Mouse (Mus musculus) liver, adult 2 months (tissue): ENCODE results near the gene Zfp809. TPM values are rescaled to one million over a fixed set of nuclear protein-coding genes. Genes with fewer than 3 reads are reported as not detected.

ENCODE experiments used
- DNase-seq: peaks from one replicate; pipeline ENCODE4 v3.0.0-alpha.2; 2011; ENCODE audit warnings: low read depth, low spot score; ENCODE audit errors: extremely low read depth
- H3K27ac ChIP-seq: fragments of 200-500 bp; replicated peaks from 2 replicates; pipeline ENCODE4 v1.5.1; 2012; ENCODE audit warnings: low read depth, mild to moderate bottlenecking, control low read depth, inconsistent platforms, low read length; ENCODE audit not compliant: insufficient read depth
- H3K27me3 ChIP-seq: fragments of 200-500 bp; 2 replicates; pipeline ENCODE4 v1.6.1; 2012; ENCODE audit warnings: mild to moderate bottlenecking, moderate library complexity, low read length, inconsistent platforms; ENCODE audit not compliant: control insufficient read depth, insufficient read depth
- H3K36me3 ChIP-seq: fragments of 200-500 bp; 2 replicates; pipeline ENCODE4 v1.6.1; 2012; ENCODE audit warnings: low read length, inconsistent platforms; ENCODE audit not compliant: control insufficient read depth, insufficient read depth
- H3K4me1 ChIP-seq: fragments of 200-500 bp; 2 replicates; pipeline ENCODE4 v1.6.1; 2011; ENCODE audit warnings: low read length; ENCODE audit not compliant: control insufficient read depth, insufficient read depth
- H3K4me3 ChIP-seq: fragments of 200-500 bp; 2 replicates; pipeline ENCODE4 v1.5.1; 2011; ENCODE audit warnings: low read depth, mild to moderate bottlenecking, control low read depth, low read length, moderate library complexity; ENCODE audit not compliant: insufficient read depth
- H3K79me2 ChIP-seq: fragments of 200-500 bp; 2 replicates; pipeline ENCODE4 v1.6.1; 2012; ENCODE audit warnings: inconsistent platforms, mild to moderate bottlenecking, low read length, moderate library complexity; ENCODE audit not compliant: control insufficient read depth, insufficient read depth
- H3K9ac ChIP-seq: fragments of 200-500 bp; 2 replicates; pipeline ENCODE4 v1.6.1; 2012; ENCODE audit warnings: low read depth, mild to moderate bottlenecking, control low read depth, inconsistent platforms, low read length
- CTCF ChIP-seq: fragments of 200-500 bp; IDR thresholded peaks from 2 replicates; pipeline ENCODE4 v1.5.1; 2011; ENCODE audit warnings: low read depth, low read length, control low read depth
- POLR2A ChIP-seq: fragments of 200-500 bp; IDR thresholded peaks from 2 replicates; pipeline ENCODE4 v1.6.1; 2011; ENCODE audit warnings: low read length, control low read depth; ENCODE audit not compliant: insufficient read depth; ENCODE audit errors: extremely low read depth
- WGBS: fragments of 180-500 bp; shearing (Covaris S2); methylation state at CpG from one replicate; pipeline ENCODE4 v1.1.7; 2018; 5-methylcytosine and 5-hydroxymethylcytosine counted together
- polyA plus RNA-seq: library from polyadenylated mRNA; depleted of rRNA; stranded (reverse); fragments of >200 nt; gene quantifications from 2 replicates; pipeline ENCODE4 v1.2.3, GENCODE M21; 2012; rRNA removed
- total RNA-seq: library from RNA; depleted of rRNA; stranded (reverse); fragments of >200 nt; gene quantifications from 2 replicates; pipeline ENCODE4 v1.2.3, GENCODE M21; 2014; rRNA removed

Zfp809 gene
- total and polyA plus RNA-seq, 2 experiments = 12.8 to 18.6 TPM

DNA sequence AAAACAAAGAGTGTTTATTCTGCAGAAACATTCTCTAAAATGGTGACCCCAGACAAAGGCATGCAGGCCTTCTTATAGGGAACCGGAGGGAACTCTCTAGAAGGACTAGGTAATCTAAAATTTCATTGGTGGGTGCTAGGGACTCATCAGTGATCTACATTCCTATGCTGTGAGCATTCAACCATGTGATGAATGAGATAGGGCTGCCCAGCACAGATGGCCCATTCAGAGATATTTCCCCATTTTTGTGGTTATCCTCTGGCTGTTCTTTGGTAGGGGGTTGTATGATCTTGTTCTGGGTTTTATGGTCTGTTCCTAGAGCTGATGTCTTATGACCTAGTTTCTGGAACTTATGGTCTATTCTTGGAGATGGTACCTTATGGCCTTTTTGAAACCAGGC, 43.4 kb downstream of the Zfp809 start:
- H3K36me3 ChIP-seq = no peaks in the 10 kb centered on the region
- no peaks in the 10 kb centered on the region for H3K79me2 ChIP-seq
- DNase-seq = no peak
- 100% methylated on average over 1 of the region's 1 CpGs for WGBS
- H3K4me1 ChIP-seq = no peaks in the 10 kb centered on the region
- H3K27ac ChIP-seq = no peak overlapping the region
- no peak for TF ChIP-seq POLR2A
- TF ChIP-seq CTCF = no peak
- no peak overlapping the region for H3K4me3 ChIP-seq
- no peak overlapping the region for H3K9ac ChIP-seq
- H3K27me3 ChIP-seq = no peaks in the 10 kb centered on the region

DNA sequence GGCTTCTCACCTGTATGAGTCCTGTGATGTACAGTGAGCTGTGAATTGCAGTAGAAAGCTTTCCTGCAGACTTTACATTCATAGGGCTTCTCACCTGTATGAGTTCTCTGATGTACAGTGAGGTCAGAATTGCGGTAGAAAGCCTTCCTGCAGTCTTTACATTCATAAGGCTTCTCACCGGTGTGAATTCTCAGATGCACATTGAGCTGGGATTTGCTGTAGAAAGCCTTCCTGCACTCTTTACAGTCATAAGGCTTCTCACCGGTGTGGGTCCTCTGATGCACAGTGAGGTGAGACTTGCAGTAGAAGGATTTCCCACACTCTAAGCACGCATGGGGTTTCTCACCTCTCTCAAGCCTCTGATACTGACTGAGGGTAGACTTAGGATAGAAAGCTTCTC, 53.2 kb downstream of the Zfp809 start:
- H3K36me3 ChIP-seq = peaks cover 61% of the 10 kb centered on the region
- no peak overlapping the region for H3K9ac ChIP-seq
- H3K4me1 ChIP-seq = no peaks in the 10 kb centered on the region
- H3K27ac ChIP-seq = no peak overlapping the region
- H3K79me2 ChIP-seq = no peaks in the 10 kb centered on the region
- 96% methylated on average over 4 of the region's 4 CpGs for WGBS
- TF ChIP-seq CTCF (no peak), POLR2A (no peak)
- no peak overlapping the region for H3K4me3 ChIP-seq
- DNase-seq = no peak
- H3K27me3 ChIP-seq = peaks cover 5% of the 10 kb centered on the region; the same call in 1 of the 2 replicates

Other genes starting within 250 kb of the Zfp809 start
- gene Rgl3, start 236.3 kb upstream of the Zfp809 start, total RNA-seq = 5.0 and 5.9 TPM in 2 replicates
- 41.8 and 44.2 TPM in 2 replicates for gene Rgl3, start 236.3 kb upstream of the Zfp809 start, polyA plus RNA-seq
- 0.34 and 0.46 TPM in 2 replicates for gene Ccdc151, start 223.1 kb upstream of the Zfp809 start, total RNA-seq
- 0.59 and 0.76 TPM in 2 replicates for gene Ccdc151, start 223.1 kb upstream of the Zfp809 start, polyA plus RNA-seq
- 60.0 and 63.6 TPM in 2 replicates for gene Prkcsh, start 222.9 kb upstream of the Zfp809 start, total RNA-seq
- gene Prkcsh, start 222.9 kb upstream of the Zfp809 start, polyA plus RNA-seq = 95.5 and 99.3 TPM in 2 replicates
- gene Elavl3, start 173.7 kb upstream of the Zfp809 start, total RNA-seq = not detected in 2 replicates
- not detected in 2 replicates for gene Elavl3, start 173.7 kb upstream of the Zfp809 start, polyA plus RNA-seq
- gene Gm49318, start 154.5 kb upstream of the Zfp809 start, total RNA-seq = not detected in 2 replicates
- not detected in 2 replicates for gene Gm49318, start 154.5 kb upstream of the Zfp809 start, polyA plus RNA-seq
- 2.9 and 3.6 TPM in 2 replicates for gene Zfp653, start 154.3 kb upstream of the Zfp809 start, total RNA-seq
- 6.9 and 13.0 TPM in 2 replicates for gene Zfp653, start 154.3 kb upstream of the Zfp809 start, polyA plus RNA-seq
- 34.1 and 39.1 TPM in 2 replicates for gene Ecsit, start 140.3 kb upstream of the Zfp809 start, total RNA-seq
- gene Ecsit, start 140.3 kb upstream of the Zfp809 start, polyA plus RNA-seq = 63.9 and 69.2 TPM in 2 replicates
- 0.28 and 1.0 TPM in 2 replicates for gene Cnn1, start 126.5 kb upstream of the Zfp809 start, total RNA-seq
- gene Cnn1, start 126.5 kb upstream of the Zfp809 start, polyA plus RNA-seq = 0.22 and 0.36 TPM in 2 replicates
- gene Elof1, start 108.5 kb upstream of the Zfp809 start, total RNA-seq = 46.2 and 56.8 TPM in 2 replicates
- 106 and 108 TPM in 2 replicates for gene Elof1, start 108.5 kb upstream of the Zfp809 start, polyA plus RNA-seq
- 93.6 and 123 TPM in 2 replicates for gene Acp5, start 90.0 kb upstream of the Zfp809 start, total RNA-seq
- 200 and 211 TPM in 2 replicates for gene Acp5, start 90.0 kb upstream of the Zfp809 start, polyA plus RNA-seq
- 21.6 and 23.0 TPM in 2 replicates for gene Pigyl, start 68.9 kb upstream of the Zfp809 start, total RNA-seq
- 45.8 and 53.0 TPM in 2 replicates for gene Pigyl, start 68.9 kb upstream of the Zfp809 start, polyA plus RNA-seq
- 0.09 and 0.20 TPM in 2 replicates for gene Zfp872, start 37.6 kb upstream of the Zfp809 start, total RNA-seq
- gene Zfp872, start 37.6 kb upstream of the Zfp809 start, polyA plus RNA-seq = 0.07 TPM in 1 of 2 replicates, not detected in the other
- gene Zfp599, start 34.2 kb downstream of the Zfp809 start, total RNA-seq = 0.09 and 0.13 TPM in 2 replicates
- gene Zfp599, start 34.2 kb downstream of the Zfp809 start, polyA plus RNA-seq = not detected in 2 replicates
- gene Zfp810, start 81.9 kb downstream of the Zfp809 start, total RNA-seq = 4.6 and 4.7 TPM in 2 replicates
- 1.7 and 2.0 TPM in 2 replicates for gene Zfp810, start 81.9 kb downstream of the Zfp809 start, polyA plus RNA-seq
- 1.1 and 1.2 TPM in 2 replicates for gene Anln, start 163.5 kb downstream of the Zfp809 start, total RNA-seq
- gene Anln, start 163.5 kb downstream of the Zfp809 start, polyA plus RNA-seq = 0.07 and 0.23 TPM in 2 replicates
- 0.13 and 0.18 TPM in 2 replicates for gene 9530077C05Rik, start 185.8 kb downstream of the Zfp809 start, total RNA-seq
- gene 9530077C05Rik, start 185.8 kb downstream of the Zfp809 start, polyA plus RNA-seq = 0.04 and 0.07 TPM in 2 replicates
- not detected in 2 replicates for gene Gm17545, start 228.6 kb downstream of the Zfp809 start, total RNA-seq
- not detected in 2 replicates for gene Gm17545, start 228.6 kb downstream of the Zfp809 start, polyA plus RNA-seq
- gene Rp9, start 244.0 kb downstream of the Zfp809 start, total RNA-seq = 47.1 and 53.7 TPM in 2 replicates
- gene Rp9, start 244.0 kb downstream of the Zfp809 start, polyA plus RNA-seq = 58.1 and 66.7 TPM in 2 replicates